Mouse (Mus musculus) kidney, embryonic 14.5 days (tissue): ENCODE data around the gene Pfn1. TPM values are rescaled to one million over a fixed set of nuclear protein-coding genes. Genes with fewer than 3 reads are reported as not detected.

Experiments
- ATAC-seq: fragments of 200-750 bp; cut with Nextera tagmentation; 2 replicates; pipeline ENCODE4 v1.8.0; 2017; ENCODE audit warnings: moderate number of reproducible peaks, mild to moderate bottlenecking, moderate TSS enrichment, moderate library complexity; ENCODE audit not compliant: low FRiP score, low TSS enrichment
- H3K27ac ChIP-seq: fragments of 300-500 bp; sonication (generic); 2 replicates; pipeline ENCODE4 v1.5.1; 2014; ENCODE audit warnings: low read depth, mild to moderate bottlenecking, low read length, moderate library complexity, mixed read lengths
- H3K27me3 ChIP-seq: fragments of 300-500 bp; sonication (generic); 2 replicates; pipeline ENCODE4 v1.6.1; 2014; ENCODE audit warnings: mild to moderate bottlenecking, low read length; ENCODE audit not compliant: control insufficient read depth, insufficient read depth
- H3K36me3 ChIP-seq: fragments of 300-500 bp; sonication (generic); 2 replicates; pipeline ENCODE4 v1.6.1; 2014; ENCODE audit warnings: low read length, mixed read lengths; ENCODE audit not compliant: control insufficient read depth, insufficient read depth
- H3K4me1 ChIP-seq: fragments of 300-500 bp; sonication (generic); 2 replicates; pipeline ENCODE4 v1.6.1; 2014; ENCODE audit warnings: low read length, mixed read lengths; ENCODE audit not compliant: control insufficient read depth, insufficient read depth
- H3K4me2 ChIP-seq: fragments of 300-500 bp; sonication (generic); replicated peaks from 2 replicates; pipeline ENCODE4 v1.6.1; 2014; ENCODE audit warnings: low read depth, mild to moderate bottlenecking, low read length
- H3K4me3 ChIP-seq: fragments of 300-500 bp; sonication (generic); 2 replicates; pipeline ENCODE4 v1.5.1; 2014; ENCODE audit warnings: mild to moderate bottlenecking, low read length
- H3K9ac ChIP-seq: fragments of 300-500 bp; sonication (generic); 2 replicates; pipeline ENCODE4 v1.6.1; 2014; ENCODE audit warnings: low read depth, mild to moderate bottlenecking, low read length, moderate library complexity
- H3K9me3 ChIP-seq: fragments of 300-500 bp; sonication (generic); 2 replicates; pipeline ENCODE4 v1.6.1; 2016; ENCODE audit warnings: low read length; ENCODE audit not compliant: control insufficient read depth
- WGBS: fragments of 180-500 bp; shearing (Covaris S2); extraction: QIAGEN DNeasy Blood & Tissue Kit; methylation state at CpG from one replicate; pipeline ENCODE4 v1.1.7; 2014; 5-methylcytosine and 5-hydroxymethylcytosine counted together
- polyA plus RNA-seq: library from polyadenylated mRNA; unstranded; fragments of >200 nt; fragmentation: Nextera tagmentation; extraction: Ambion mirVana; gene quantifications from 2 replicates; pipeline ENCODE4 v1.2.1, GENCODE M21; 2014

Pfn1 gene
- polyA plus RNA-seq, 1 experiment from 2014 or later = 1,900 TPM

DNA sequence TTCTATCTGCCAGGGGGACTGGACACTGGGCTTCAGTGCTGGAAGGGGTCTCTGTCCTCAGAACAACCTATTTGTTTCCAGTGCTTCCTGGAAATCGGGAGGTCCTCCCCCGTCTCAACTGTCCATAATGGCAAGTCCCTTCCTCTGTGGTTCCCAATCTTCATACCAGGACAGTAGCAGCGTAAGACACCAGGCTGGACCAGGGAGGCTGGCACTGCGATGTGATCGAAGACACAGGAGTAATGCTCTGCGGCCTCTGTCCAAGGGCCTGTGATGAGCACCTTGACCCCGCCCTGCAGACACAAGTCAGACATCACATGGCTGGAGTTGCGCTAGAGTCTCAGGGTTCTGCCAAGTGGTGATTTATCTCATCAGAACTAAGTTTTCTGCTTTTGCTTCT is 24.9 kb upstream of the Pfn1 start:
- Histone ChIP-seq H3K9ac (no peak overlapping the region), H3K36me3 (peaks cover 47% of the 10 kb centered on the region), H3K27me3 (no peaks in the 10 kb centered on the region), H3K27ac (no peak overlapping the region), H3K4me2 (no peak overlapping the region), H3K4me1 (peaks cover 5% of the 10 kb centered on the region), H3K4me3 (no peak overlapping the region), H3K9me3 (no peaks in the 10 kb centered on the region)
- ATAC-seq = no peak
- 95% methylated on average over 8 of the region's 8 CpGs for WGBS

DNA sequence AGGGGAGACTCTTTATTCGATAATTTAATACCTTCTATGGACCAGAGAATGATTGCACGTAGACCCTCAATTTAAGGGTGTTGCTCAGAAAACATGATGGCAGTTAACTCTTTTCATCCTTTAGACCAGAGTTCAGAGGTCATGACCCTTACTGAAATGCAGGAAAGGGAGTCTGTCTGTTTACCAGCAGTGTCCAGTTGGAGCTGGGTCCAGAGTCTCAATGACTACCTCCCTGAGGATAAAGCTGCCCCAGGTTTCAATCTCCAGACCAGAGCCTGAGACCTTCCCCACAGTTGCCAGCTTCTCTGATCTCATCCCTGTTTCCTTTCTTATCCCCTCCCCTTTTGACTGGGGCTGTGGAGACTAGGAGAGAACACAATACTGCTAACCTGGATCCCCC is 24.1 kb upstream of the Pfn1 start:
- H3K36me3 ChIP-seq = peaks cover 45% of the 10 kb centered on the region
- ATAC-seq = no peak
- 69% methylated on average over 2 of the region's 2 CpGs for WGBS

GRCm38 (mm10) chr11:70678092-70678491 is 23.6 kb upstream of the Pfn1 start:
- WGBS = 78% methylated on average over 9 of the region's 9 CpGs
- peaks cover 40% of the 10 kb centered on the region for H3K36me3 ChIP-seq
- H3K9me3 ChIP-seq = no peaks in the 10 kb centered on the region
- H3K9ac ChIP-seq = no peak overlapping the region
- H3K27me3 ChIP-seq = no peaks in the 10 kb centered on the region
- H3K4me3 ChIP-seq = no peak overlapping the region
- peaks cover 5% of the 10 kb centered on the region for H3K4me1 ChIP-seq
- no peak overlapping the region for H3K4me2 ChIP-seq
- no peak for ATAC-seq
- no peak overlapping the region for H3K27ac ChIP-seq

More for the DNA sequence above, 24.1 kb upstream of the Pfn1 start:
- Histone ChIP-seq H3K27ac (no peak overlapping the region), H3K4me2 (no peak overlapping the region), H3K27me3 (no peaks in the 10 kb centered on the region), H3K4me1 (peaks cover 5% of the 10 kb centered on the region), H3K9me3 (no peaks in the 10 kb centered on the region), H3K4me3 (no peak overlapping the region), H3K9ac (no peak overlapping the region)

- 72% methylated on average over 11 of the region's 11 CpGs for WGBS
- no peak for ATAC-seq
- H3K36me3 ChIP-seq = peaks cover 37% of the 10 kb centered on the region
These were observed 20.1 kb upstream of the Pfn1 start for GRCm38 (mm10) chr11:70674501-70674900.

GRCm38 (mm10) chr11:70674014-70674413 is 19.6 kb upstream of the Pfn1 start:
- H3K4me3 ChIP-seq = no peak overlapping the region
- 79% methylated on average over 6 of the region's 6 CpGs for WGBS
- no peak overlapping the region for H3K9ac ChIP-seq
- peaks cover 10% of the 10 kb centered on the region for H3K4me1 ChIP-seq
- peaks cover 32% of the 10 kb centered on the region for H3K36me3 ChIP-seq
- no peaks in the 10 kb centered on the region for H3K9me3 ChIP-seq
- H3K4me2 ChIP-seq = no peak overlapping the region
- no peak overlapping the region for H3K27ac ChIP-seq
- no peaks in the 10 kb centered on the region for H3K27me3 ChIP-seq
- ATAC-seq = no peak

More at GRCm38 (mm10) chr11:70674501-70674900, 20.1 kb upstream of the Pfn1 start:
- Histone ChIP-seq H3K27me3 (no peaks in the 10 kb centered on the region), H3K4me2 (no peak overlapping the region), H3K27ac (no peak overlapping the region), H3K9me3 (no peaks in the 10 kb centered on the region), H3K9ac (no peak overlapping the region), H3K4me3 (no peak overlapping the region), H3K4me1 (peaks cover 10% of the 10 kb centered on the region)

DNA sequence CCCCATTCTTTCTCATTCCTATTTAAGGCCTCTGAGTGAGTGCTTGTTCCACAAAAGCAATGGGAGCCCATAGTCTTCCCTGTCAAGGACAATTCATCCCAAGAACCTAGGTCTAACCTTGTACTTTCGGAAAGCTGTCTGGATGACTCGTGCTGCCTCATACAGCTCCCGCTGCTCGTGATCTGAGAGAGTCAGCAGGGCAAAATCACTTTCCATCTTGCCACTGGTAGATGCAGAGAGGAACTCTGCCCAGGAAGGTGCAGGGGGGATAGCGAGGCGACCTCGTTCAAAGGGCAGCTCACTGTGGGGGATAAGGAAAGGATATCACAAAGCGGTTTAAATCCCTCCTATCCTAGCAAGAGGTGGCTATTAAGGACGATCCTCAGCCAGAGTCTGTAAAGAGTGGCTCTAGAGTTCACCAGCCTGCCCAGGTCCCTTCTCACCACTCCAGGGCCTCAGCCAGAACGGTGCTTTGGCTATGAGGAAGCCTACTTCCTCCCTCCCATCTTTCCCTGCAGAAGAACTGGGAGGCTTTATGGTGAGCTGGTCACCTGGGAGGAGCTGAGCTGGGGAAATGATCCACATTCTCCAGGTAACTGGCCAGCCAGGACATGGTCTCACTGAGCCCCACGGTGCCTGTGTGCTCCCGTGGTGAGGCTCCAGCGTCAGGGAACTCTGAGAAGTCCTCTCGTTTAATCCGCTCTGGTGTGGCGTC is 17.0 kb upstream of the Pfn1 start:
- no peak for ATAC-seq
- no peaks in the 10 kb centered on the region for H3K27me3 ChIP-seq
- 89% methylated on average over 16 of the region's 16 CpGs for WGBS
- H3K4me1 ChIP-seq = peaks cover 15% of the 10 kb centered on the region
- no peak overlapping the region for H3K4me3 ChIP-seq
- no peak overlapping the region for H3K4me2 ChIP-seq
- H3K9ac ChIP-seq = 0 out of 2 replicates have a peak overlapping the region, but pooled peaks have one; percentile 62
- peaks cover 30% of the 10 kb centered on the region for H3K36me3 ChIP-seq
- H3K9me3 ChIP-seq = no peaks in the 10 kb centered on the region
- H3K27ac ChIP-seq = no peak overlapping the region

DNA sequence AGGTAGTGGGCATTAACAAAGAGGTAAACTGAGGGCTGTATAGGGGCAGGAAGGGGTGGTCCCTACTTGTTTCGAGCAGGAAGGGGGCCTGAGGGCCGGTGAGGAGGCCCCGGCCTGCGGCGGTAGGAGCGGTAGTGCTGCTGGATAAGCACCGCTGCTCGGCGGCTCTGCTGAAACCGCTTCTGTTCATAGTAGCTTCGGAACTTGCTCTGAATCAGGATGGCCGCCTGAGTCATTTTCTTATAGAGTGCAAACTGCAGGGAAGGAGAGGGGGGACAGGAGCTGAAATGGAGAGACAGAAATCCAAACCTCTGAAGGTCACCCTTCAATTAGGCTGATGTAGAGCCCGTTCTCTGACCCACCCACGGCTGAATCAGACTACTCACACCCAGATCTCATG is 16.0 kb upstream of the Pfn1 start:
- peak overlapping the region; percentile 70 for H3K4me2 ChIP-seq
- H3K4me1 ChIP-seq = peaks cover 15% of the 10 kb centered on the region
- peaks cover 34% of the 10 kb centered on the region for H3K36me3 ChIP-seq
- peak overlapping the region; percentile 89; the same call in 1 of the 2 replicates for H3K27ac ChIP-seq
- 43% methylated on average over 14 of the region's 14 CpGs for WGBS
- no peaks in the 10 kb centered on the region for H3K27me3 ChIP-seq
- H3K9ac ChIP-seq = peak overlapping the region; percentile 62
- H3K9me3 ChIP-seq = no peaks in the 10 kb centered on the region
- no peak for ATAC-seq
- peak overlapping the region; percentile 57 for H3K4me3 ChIP-seq

DNA sequence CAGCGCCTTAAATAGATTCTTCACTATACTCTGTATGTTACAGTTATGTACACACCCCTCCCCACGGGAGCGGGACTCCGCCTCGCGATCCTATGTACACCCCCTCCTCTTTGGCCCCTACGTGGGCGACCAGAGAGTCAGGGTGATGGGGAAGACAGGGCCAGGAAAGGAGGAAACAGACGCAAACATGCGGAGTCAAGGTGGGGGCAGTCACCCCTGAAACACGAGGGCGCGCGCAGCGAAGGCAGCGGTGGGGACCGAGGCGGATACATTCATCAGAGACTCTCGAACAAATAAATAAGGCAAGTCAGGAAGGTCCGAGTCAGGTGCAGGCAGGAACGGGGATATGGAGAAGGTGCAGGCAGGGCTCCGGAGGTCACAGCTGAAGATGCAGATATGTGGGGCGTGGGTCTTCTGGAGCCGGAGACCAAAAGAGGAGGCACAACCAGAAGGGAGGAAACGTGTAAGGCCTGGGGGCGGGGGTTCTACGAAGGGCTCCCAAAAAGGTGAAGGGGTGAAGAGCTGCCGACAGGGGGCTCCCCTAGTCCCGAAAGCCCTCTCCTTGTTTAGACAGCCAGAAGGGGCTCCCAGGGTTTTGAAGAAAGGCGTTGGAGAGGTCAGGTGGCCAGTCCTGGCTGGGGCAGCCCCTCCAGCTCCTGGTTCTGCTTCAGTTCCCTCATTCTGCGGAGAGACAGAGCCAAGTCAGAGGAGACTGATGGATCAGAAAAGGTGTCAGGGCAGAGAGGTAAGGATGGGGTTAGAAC is 15.3 kb upstream of the Pfn1 start:
- peak overlapping the region; percentile 57 for H3K4me3 ChIP-seq
- H3K36me3 ChIP-seq = peaks cover 41% of the 10 kb centered on the region

More for the DNA sequence above, 15.3 kb upstream of the Pfn1 start:
- H3K9ac ChIP-seq = peak overlapping the region; percentile 62
- H3K4me1 ChIP-seq = peaks cover 15% of the 10 kb centered on the region
- WGBS = under 1% methylated on average over 31 of the region's 31 CpGs
- no peaks in the 10 kb centered on the region for H3K27me3 ChIP-seq
- H3K4me2 ChIP-seq = peak overlapping the region; percentile 70
- ATAC-seq = peak; percentile 51
- peak overlapping the region; percentile 89 for H3K27ac ChIP-seq
- H3K9me3 ChIP-seq = no peaks in the 10 kb centered on the region
